Mouse (Mus musculus): Measurements from ENCODE around the gene Uba2. TPM values are rescaled to one million over a fixed set of nuclear protein-coding genes. Genes with fewer than 3 reads are reported as not detected.
A peak's percentile ranks its signal among the peaks of the same experiment; 100 is the strongest.

The Uba2 gene
- polyA plus RNA-seq, 1 experiment from 2014 or later = 128 TPM

GRCm38 (mm10) chr7:34200829-34201228 is 31.4 kb upstream of the Uba2 start:
- ATAC-seq (replicated peaks; ENCODE audit: insufficient number of reproducible peaks, low FRiP score, low TSS enrichment) = no peak
- peaks cover 51% of the 10 kb centered on the region for H3K36me3 ChIP-seq (ENCODE audit: control insufficient read depth, insufficient read depth, low read length)
- H3K9me3 ChIP-seq (replicated peaks; ENCODE audit: control insufficient read depth, low read length) = no peaks in the 10 kb centered on the region
- no peak overlapping the region for H3K27ac ChIP-seq (ENCODE audit: low read depth, low read length)
- no peaks in the 10 kb centered on the region for H3K27me3 ChIP-seq (ENCODE audit: control insufficient read depth, insufficient read depth, low read length)
- peaks cover under 1% of the 10 kb centered on the region; the same call in 1 of the 2 replicates for H3K4me1 ChIP-seq (ENCODE audit: control insufficient read depth, insufficient read depth, low read length)
- no peak overlapping the region for H3K4me3 ChIP-seq (ENCODE audit: low read depth, low read length)
- WGBS (ENCODE audit: insufficient replicate concordance) = 99% methylated on average over 2 of the region's 2 CpGs
- H3K9ac ChIP-seq (ENCODE audit: low read depth, low read length) = no peak overlapping the region
- H3K4me2 ChIP-seq = no peak overlapping the region

DNA sequence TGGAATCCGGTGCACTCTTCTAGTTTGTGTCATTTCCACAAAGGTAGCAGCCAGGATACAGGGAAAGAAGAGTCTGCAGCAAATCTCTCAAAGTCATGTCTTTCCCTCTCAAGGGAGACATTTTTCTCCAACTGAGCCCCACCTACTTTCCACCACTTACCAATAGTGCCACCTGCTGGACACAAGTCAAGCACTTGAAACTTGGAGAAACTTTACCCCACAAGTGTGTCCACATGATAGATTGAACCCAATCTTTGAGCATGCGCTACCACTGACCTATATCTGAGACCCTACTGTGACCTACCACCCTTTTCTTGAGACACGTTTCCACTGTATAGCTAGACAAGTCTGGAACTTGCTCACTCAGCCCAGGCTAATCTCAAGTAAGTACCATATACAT is 28.9 kb upstream of the Uba2 start:
- peaks cover 4% of the 10 kb centered on the region; the same call in 1 of the 2 replicates for H3K4me1 ChIP-seq (ENCODE audit: control insufficient read depth, insufficient read depth, low read length)
- no peak for ATAC-seq (replicated peaks; ENCODE audit: insufficient number of reproducible peaks, low FRiP score, low TSS enrichment)
- no peak overlapping the region for H3K9ac ChIP-seq (ENCODE audit: low read depth, low read length)
- no peak overlapping the region for H3K27ac ChIP-seq (ENCODE audit: low read depth, low read length)
- H3K9me3 ChIP-seq (replicated peaks; ENCODE audit: control insufficient read depth, low read length) = no peaks in the 10 kb centered on the region
- H3K4me2 ChIP-seq = no peak overlapping the region
- H3K27me3 ChIP-seq (ENCODE audit: control insufficient read depth, insufficient read depth, low read length) = no peaks in the 10 kb centered on the region
- no peak overlapping the region for H3K4me3 ChIP-seq (ENCODE audit: low read depth, low read length)
- WGBS (ENCODE audit: insufficient replicate concordance) = 44% methylated on average over 3 of the region's 3 CpGs
- H3K36me3 ChIP-seq (ENCODE audit: control insufficient read depth, insufficient read depth, low read length) = peaks cover 30% of the 10 kb centered on the region

GRCm38 (mm10) chr7:34196132-34197128 is 27.0 kb upstream of the Uba2 start, which contains the start of gene Pdcd2l:
Pdcd2l (minus strand) TSS chr7:34196661.
- 2% methylated on average over 66 of the region's 70 CpGs for WGBS (ENCODE audit: insufficient replicate concordance)
- Histone ChIP-seq H3K4me3 (ENCODE audit: low read depth, low read length) (peak within 1 kb of the TSS; percentile 98), H3K27me3 (ENCODE audit: control insufficient read depth, insufficient read depth, low read length) (no peaks in the 10 kb centered on the region)

DNA sequence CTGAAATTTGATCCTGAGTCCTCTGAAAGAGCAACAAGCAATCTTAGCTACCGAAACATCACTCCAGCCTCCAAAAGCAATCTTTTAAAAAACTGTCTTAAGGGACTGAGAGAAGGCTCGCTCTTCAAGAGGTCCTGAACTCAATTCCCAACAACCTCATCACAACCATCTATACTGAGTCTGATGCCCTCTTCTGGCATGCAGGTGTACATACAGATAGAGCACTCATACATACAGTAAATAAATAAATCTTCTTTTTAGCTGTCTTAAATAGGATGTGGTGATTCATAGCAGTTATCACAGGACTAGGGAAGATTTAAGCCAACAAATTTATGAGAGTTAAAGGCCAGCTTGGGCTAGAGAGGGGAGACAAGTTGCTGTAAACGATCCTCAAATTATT is 26.2 kb upstream of the Uba2 start:
- 52% methylated on average over 3 of the region's 3 CpGs for WGBS (ENCODE audit: insufficient replicate concordance)
- H3K27ac ChIP-seq (ENCODE audit: low read depth, low read length) = 0 out of 2 replicates have a peak overlapping the region, but pooled peaks have one; percentile 76
- no peak for ATAC-seq (replicated peaks; ENCODE audit: insufficient number of reproducible peaks, low FRiP score, low TSS enrichment)

More at GRCm38 (mm10) chr7:34196132-34197128, 27.0 kb upstream of the Uba2 start, which contains the start of gene Pdcd2l:
- peak within 1 kb of the TSS; percentile 92 for H3K9ac ChIP-seq (ENCODE audit: low read depth, low read length)
- peak within 1 kb of the TSS; percentile 85 for H3K4me2 ChIP-seq
- peak; percentile 90 for ATAC-seq (replicated peaks; ENCODE audit: insufficient number of reproducible peaks, low FRiP score, low TSS enrichment)
- no peaks in the 10 kb centered on the region for H3K9me3 ChIP-seq (replicated peaks; ENCODE audit: control insufficient read depth, low read length)
- peaks cover 14% of the 10 kb centered on the region for H3K36me3 ChIP-seq (ENCODE audit: control insufficient read depth, insufficient read depth, low read length)
- peaks cover 4% of the 10 kb centered on the region; the same call in 1 of the 2 replicates for H3K4me1 ChIP-seq (ENCODE audit: control insufficient read depth, insufficient read depth, low read length)
- H3K27ac ChIP-seq (ENCODE audit: low read depth, low read length) = peak within 1 kb of the TSS; percentile 76

GRCm38 (mm10) chr7:34192825-34193224 is 23.4 kb upstream of the Uba2 start:
- peaks cover 4% of the 10 kb centered on the region; the same call in 1 of the 2 replicates for H3K4me1 ChIP-seq (ENCODE audit: control insufficient read depth, insufficient read depth, low read length)
- peaks cover 17% of the 10 kb centered on the region for H3K36me3 ChIP-seq (ENCODE audit: control insufficient read depth, insufficient read depth, low read length)
- WGBS (ENCODE audit: insufficient replicate concordance) = 88% methylated on average over 6 of the region's 6 CpGs
- ATAC-seq (replicated peaks; ENCODE audit: insufficient number of reproducible peaks, low FRiP score, low TSS enrichment) = no peak
- no peak overlapping the region for H3K27ac ChIP-seq (ENCODE audit: low read depth, low read length)
- no peak overlapping the region for H3K4me2 ChIP-seq
- H3K27me3 ChIP-seq (ENCODE audit: control insufficient read depth, insufficient read depth, low read length) = no peaks in the 10 kb centered on the region
- no peaks in the 10 kb centered on the region for H3K9me3 ChIP-seq (replicated peaks; ENCODE audit: control insufficient read depth, low read length)
- H3K9ac ChIP-seq (ENCODE audit: low read depth, low read length) = no peak overlapping the region
- no peak overlapping the region for H3K4me3 ChIP-seq (ENCODE audit: low read depth, low read length)

More for the DNA sequence above, 26.2 kb upstream of the Uba2 start:
- peak overlapping the region; percentile 92 for H3K9ac ChIP-seq (ENCODE audit: low read depth, low read length)
- H3K4me2 ChIP-seq = peak overlapping the region; percentile 85
- peaks cover 7% of the 10 kb centered on the region for H3K36me3 ChIP-seq (ENCODE audit: control insufficient read depth, insufficient read depth, low read length)
- no peaks in the 10 kb centered on the region for H3K9me3 ChIP-seq (replicated peaks; ENCODE audit: control insufficient read depth, low read length)
- no peaks in the 10 kb centered on the region for H3K27me3 ChIP-seq (ENCODE audit: control insufficient read depth, insufficient read depth, low read length)
- H3K4me1 ChIP-seq (ENCODE audit: control insufficient read depth, insufficient read depth, low read length) = peaks cover 4% of the 10 kb centered on the region; the same call in 1 of the 2 replicates
- H3K4me3 ChIP-seq (ENCODE audit: low read depth, low read length) = peak overlapping the region; percentile 98

GRCm38 (mm10) chr7:34189376-34189989 is 20.1 kb upstream of the Uba2 start:
- Histone ChIP-seq H3K4me2 (no peak overlapping the region), H3K9ac (ENCODE audit: low read depth, low read length) (no peak overlapping the region), H3K36me3 (ENCODE audit: control insufficient read depth, insufficient read depth, low read length) (peaks cover 33% of the 10 kb centered on the region), H3K27ac (ENCODE audit: low read depth, low read length) (no peak overlapping the region), H3K4me1 (ENCODE audit: control insufficient read depth, insufficient read depth, low read length) (no peaks in the 10 kb centered on the region), H3K4me3 (ENCODE audit: low read depth, low read length) (no peak overlapping the region), H3K9me3 (replicated peaks; ENCODE audit: control insufficient read depth, low read length) (no peaks in the 10 kb centered on the region), H3K27me3 (ENCODE audit: control insufficient read depth, insufficient read depth, low read length) (no peaks in the 10 kb centered on the region)
- 86% methylated on average over 12 of the region's 12 CpGs for WGBS (ENCODE audit: insufficient replicate concordance)
- ATAC-seq (replicated peaks; ENCODE audit: insufficient number of reproducible peaks, low FRiP score, low TSS enrichment) = no peak

- no peaks in the 10 kb centered on the region for H3K4me1 ChIP-seq (ENCODE audit: control insufficient read depth, insufficient read depth, low read length)
- ATAC-seq (replicated peaks; ENCODE audit: insufficient number of reproducible peaks, low FRiP score, low TSS enrichment) = 0 out of 2 replicates have a peak, but pooled peaks have one; percentile 7
- peaks cover 21% of the 10 kb centered on the region for H3K36me3 ChIP-seq (ENCODE audit: control insufficient read depth, insufficient read depth, low read length)
- no peak overlapping the region for H3K4me3 ChIP-seq (ENCODE audit: low read depth, low read length)
- H3K4me2 ChIP-seq = no peak overlapping the region
- WGBS (ENCODE audit: insufficient replicate concordance) = 76% methylated on average over 3 of the region's 3 CpGs
- H3K9me3 ChIP-seq (replicated peaks; ENCODE audit: control insufficient read depth, low read length) = no peaks in the 10 kb centered on the region
- H3K27ac ChIP-seq (ENCODE audit: low read depth, low read length) = no peak overlapping the region
- H3K9ac ChIP-seq (ENCODE audit: low read depth, low read length) = no peak overlapping the region
- H3K27me3 ChIP-seq (ENCODE audit: control insufficient read depth, insufficient read depth, low read length) = no peaks in the 10 kb centered on the region
These were observed 14.4 kb upstream of the Uba2 start for GRCm38 (mm10) chr7:34183794-34184193.

DNA sequence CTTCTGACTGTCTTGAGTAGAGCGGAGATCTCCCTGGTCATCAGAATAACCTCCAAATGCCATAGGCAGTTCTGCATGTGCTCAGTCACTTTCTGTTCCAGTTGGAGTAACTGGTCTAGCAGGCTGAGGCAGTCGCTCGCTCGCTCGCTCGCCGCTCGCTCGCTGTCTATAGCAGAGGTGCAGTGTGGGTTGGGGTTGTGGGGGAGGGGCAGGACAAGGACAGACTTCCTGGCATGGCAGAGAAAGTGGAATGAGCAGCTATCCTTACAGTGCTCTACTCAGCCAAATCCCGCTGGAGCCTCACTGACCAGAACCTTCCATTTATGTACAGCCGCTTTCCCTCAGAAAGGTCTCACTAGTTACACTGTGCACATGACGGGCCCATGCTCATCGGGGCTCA is 14.0 kb upstream of the Uba2 start:
- Histone ChIP-seq H3K4me3 (ENCODE audit: low read depth, low read length) (no peak overlapping the region), H3K9me3 (replicated peaks; ENCODE audit: control insufficient read depth, low read length) (no peaks in the 10 kb centered on the region), H3K9ac (ENCODE audit: low read depth, low read length) (no peak overlapping the region), H3K4me2 (no peak overlapping the region), H3K4me1 (ENCODE audit: control insufficient read depth, insufficient read depth, low read length) (no peaks in the 10 kb centered on the region), H3K36me3 (ENCODE audit: control insufficient read depth, insufficient read depth, low read length) (peaks cover 21% of the 10 kb centered on the region), H3K27me3 (ENCODE audit: control insufficient read depth, insufficient read depth, low read length) (no peaks in the 10 kb centered on the region), H3K27ac (ENCODE audit: low read depth, low read length) (no peak overlapping the region)
- WGBS (ENCODE audit: insufficient replicate concordance) = 85% methylated on average over 13 of the region's 13 CpGs
- ATAC-seq (replicated peaks; ENCODE audit: insufficient number of reproducible peaks, low FRiP score, low TSS enrichment) = 0 out of 2 replicates have a peak, but pooled peaks have one; percentile 49

Measured in heart, embryonic 11.5 days (tissue).